Mouse (Mus musculus) left cerebral cortex, adult 8-10 months (tissue): ENCODE data around the gene Shc3. TPM values are rescaled to one million over a fixed set of nuclear protein-coding genes. Genes with fewer than 3 reads are reported as not detected.

ENCODE experiments used
- DNase-seq, 2 experiments: peaks; one replicate each; pipeline ENCODE4 v3.0.0; 2022; ENCODE audit warnings: low spot score in 2 of 2
- total RNA-seq, 4 experiments: library from RNA; stranded (reverse); gene quantifications; 2 replicates each; pipeline ENCODE4 v1.2.4; 2022

Shc3 gene
- total RNA-seq = 100 to 1,000 TPM; 153 to 205 (median 182) TPM

DNA sequence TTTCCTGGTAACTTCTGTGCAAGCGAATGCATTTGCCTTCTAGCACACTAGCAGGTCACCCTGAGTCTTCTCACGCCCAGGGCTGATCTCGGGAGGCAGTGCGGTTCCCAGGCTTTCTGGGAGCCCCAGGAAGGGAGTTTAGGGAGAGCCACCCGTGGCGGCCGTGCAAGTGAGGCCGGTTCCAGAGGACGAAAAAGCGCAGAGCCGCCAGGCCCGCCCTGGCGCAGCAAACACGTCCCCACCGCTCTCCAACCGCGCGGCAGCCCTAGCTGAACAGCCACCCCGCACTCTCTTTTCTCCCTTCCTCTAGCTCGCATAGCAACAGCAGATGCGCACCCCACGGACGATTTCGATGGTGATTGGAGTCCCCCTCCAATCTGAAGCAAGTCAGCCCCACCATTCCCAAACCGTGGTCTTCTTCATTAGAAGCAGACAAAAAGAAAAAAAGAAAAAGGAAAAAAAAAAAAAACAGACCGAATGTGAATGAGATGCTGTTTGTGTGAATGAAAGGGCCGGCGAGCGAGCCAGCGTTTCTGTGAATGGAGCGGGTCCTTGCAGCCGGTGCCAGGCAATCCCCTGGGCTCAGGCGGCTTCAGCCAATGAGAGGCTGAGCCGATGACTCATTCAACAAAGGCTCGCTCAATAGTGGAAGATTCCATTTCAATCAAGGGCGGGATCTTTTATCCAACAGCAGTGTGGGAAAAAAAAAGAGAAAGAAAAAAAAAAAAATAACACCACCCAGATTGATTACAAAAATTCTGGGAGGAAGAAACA is at the start of gene Shc3:
Gene Shc3 (minus strand): TSS at position 509 of the 774 bp plus-strand sequence.
- peak; percentile 49 to 88 for DNase-seq

DNA sequence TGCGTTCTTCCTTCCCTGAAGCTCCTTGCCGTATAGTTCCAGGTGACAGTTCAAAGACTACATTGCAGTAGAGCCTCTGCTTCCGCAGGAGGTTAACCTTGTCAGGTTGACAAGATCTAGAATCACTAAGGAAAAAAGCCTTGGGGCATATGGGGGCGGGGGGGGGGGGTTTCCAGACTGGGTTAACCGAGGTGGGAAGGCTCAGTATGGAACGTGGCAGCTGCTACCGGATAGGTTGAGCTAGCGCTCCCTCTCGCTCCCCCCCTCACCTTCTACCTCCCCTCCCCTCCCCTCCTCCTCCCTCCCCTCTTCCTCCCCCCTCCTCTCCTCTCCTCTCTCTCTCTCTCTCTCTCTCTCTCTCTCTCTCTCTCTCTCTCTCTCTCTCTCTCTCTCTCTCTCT is 49.4 kb upstream of the Shc3 start:
- DNase-seq = no peak

DNA sequence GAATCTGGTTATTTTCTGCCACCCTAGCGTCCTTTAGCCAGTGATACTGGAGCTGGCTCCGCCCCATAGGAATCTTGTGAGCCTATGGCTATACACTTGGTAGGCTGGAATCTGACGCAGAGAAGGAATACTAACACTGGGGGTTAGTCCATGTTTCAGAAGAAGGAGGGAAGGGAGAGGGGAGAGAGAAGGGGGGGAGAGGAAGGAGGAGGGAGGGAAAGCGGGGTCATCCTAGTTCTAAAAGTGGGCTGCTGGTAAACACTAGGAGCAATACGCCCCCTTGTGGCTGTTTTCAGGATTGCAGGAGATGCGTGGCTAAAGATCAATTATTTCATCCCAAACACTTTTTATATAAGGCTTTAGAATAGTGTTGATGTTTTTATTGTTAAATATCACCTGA is 48.6 kb upstream of the Shc3 start:
- DNase-seq = peak; percentile 33 to 67

DNA sequence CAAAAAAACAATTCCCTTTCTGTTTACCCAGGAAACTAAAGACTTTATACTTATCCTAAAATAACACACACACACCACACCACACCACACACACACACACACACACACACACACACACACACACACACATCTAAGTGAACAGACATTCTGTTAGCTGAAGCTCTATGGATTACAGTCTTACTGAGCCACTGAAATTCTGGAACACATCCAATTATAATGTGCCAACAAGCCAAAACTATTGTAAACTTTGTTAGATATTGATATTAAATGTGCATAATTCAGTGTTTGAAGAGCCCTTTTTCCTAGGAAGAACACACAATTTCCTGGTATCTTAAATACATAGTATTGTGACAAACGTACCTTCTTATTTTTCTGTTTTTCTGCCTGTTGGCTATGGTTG is 48.1 kb upstream of the Shc3 start:
- DNase-seq = no peak

DNA sequence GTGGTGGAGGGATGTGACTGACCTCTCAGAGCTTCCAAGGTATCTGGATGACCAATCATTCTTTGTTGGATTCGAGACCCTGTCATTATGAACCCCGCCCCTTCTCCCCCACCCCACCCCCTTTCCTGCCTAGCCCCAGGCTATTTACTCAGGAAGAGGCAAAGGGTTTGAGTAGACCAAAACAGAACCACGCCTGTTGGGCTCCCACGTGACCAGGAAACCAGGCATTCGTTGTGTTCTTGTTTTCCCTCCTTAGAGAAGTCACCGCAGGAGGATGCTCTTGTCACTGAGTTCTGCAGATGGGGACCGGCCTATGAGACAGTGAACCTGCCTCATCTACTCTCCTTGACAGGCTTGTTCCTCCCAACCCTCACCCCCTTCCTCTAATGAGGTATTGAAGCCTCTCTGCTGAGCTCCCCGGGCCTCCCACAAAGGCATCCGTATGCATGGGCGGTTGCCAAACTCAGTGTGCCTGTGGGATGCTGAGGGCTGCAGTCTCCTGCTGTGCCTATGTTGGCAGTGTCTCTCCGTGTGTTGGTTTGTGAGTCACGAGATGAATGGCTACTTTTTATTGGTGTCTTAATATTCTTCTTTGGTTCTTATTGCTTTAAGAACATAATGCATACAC is 47.3 kb upstream of the Shc3 start:
- DNase-seq = peak; percentile 46 to 90

DNA sequence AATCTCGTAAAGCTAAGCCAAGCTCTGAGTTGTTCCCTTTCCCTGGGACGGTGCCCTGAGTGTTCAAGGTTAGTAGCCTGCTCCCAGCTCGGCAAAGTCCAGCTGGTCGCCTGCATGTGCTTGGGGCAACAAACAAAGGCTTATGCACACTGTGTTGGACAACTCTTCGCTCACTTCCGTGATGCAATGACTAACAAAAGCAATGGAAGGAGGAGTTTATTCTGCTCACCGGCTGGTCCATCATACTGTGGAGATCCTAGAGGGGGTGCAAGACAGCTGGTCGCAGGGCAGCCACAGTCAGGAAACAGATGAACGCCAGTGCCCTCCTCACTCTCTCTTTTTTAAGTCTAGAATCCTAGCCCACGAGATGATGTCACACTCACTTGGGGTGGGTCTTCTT is 46.6 kb upstream of the Shc3 start:
- DNase-seq = no peak

DNA sequence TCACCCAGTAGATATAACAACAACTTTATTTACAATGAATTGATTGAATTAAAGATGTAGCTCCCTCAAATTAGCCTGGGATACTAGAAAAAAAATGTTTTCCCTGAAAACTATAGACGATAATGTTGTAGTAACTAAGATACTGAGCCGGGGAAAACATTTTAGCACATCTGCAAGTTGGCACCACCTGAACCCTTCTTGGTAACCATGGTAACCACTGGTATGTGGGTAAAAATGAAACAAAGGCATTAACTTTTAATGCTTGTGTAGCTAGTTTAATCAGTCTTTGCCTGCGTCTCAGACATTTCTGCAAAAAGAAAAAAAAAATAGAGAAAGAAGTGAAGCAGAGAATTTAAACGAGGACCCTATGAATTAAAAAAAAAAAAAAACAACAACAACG is 42.3 kb upstream of the Shc3 start:
- no peak for DNase-seq

DNA sequence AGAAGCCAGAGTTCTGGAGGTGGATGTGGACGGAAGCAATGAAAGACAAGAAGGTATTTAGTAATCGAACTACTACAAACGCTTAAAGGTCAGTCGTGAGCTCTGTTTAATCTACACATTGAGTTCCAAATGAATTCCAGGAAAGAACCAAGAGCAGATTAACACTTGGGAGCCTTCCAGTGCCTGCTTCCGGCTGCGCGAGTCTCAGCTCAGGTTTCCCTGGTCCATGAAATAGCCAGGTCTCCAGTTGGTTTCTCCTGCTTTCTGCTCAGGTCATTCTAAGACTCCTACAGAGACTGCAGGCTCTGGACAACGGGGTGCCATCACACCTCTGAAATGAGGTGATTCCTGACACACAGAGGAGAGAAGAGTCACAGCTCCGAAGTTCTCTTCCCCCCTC is 41.8 kb upstream of the Shc3 start:
- DNase-seq = no peak

DNA sequence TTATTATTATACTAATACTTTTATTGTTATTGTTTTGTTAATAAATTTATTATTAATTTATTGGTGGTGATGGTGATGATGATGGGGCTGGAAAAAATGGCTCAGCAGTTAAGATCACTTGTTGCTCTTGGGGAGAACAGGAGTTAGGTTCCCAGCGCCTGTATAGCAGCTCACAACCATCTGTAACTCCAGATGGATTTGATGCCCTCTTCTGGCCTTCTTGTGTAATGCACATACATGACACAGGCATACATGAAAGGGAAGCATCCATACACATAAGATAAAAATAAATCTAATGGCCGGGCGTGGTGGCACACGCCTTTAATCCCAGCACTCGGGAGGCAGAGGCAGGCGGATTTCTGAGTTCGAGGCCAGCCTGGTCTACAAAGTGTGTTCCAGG is 40.0 kb upstream of the Shc3 start:
- no peak for DNase-seq

DNA sequence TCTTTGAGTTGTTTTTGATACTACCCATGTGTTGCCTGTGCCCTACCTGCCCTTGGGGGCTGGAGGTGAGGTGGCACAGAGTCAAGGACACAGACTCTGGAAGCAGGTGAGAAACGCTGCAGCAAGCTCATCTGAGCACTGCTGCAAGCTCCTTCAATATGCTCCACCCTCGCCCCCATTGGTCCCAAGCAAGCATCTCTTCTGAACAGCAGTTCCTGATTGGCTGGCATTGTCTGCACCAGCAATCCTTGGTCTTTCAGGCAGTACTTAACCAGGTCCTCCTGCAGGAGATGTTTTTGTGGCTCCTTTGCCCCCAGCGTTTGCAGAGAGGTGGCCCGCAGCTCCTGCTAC is 34.6 kb upstream of the Shc3 start:
- peak; percentile 28 to 80 for DNase-seq

DNA sequence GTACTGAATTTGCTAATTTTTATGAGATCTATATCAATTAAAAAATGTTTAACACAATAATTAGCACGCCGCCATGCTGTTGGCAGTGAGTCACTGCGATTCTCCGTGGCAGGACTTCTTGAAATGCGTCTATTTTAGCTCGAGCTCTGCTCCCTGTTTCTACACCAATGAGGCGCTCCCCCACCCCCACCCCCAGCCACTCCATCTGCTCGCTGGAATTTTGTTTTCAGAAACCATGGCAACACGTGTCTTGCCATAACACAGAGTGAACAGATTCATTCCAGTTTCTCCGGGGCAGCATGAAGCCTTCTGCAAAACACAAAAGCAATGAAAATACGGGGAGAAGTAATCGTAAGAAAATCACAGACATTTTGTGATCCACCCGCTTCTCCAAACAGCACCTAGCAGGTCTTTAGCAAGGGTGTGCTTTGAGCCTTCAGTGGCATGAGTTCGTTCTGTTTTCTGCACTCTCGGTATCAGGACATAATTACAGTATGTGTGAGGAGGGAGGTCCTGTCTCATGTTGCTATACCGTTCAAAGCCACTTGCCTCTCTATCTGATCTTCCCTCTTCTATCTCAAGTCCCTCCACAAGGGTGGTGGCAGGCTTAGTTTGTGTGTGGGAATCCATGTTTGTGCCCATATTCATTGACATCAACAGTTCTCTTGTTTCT is 34.1 kb upstream of the Shc3 start:
- peak; percentile 30 to 64 for DNase-seq

DNA sequence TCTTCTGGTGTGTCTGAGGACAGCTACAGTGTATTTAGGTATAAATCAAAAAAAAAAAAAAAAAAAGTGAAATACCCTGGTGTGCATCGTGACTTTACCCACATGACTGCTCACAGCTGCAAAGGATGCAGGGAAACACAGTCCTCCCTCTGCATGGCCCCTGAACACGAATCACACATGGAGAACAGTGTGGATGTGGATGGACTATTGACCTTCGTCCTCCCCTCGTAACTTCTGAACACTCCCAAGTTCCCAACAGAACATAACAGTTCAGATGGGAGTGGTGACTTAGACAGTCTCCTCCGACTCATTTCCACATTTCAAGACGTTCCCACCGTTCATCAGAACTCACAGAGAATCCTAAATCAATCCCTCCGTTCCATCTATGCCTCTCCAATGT is 33.5 kb upstream of the Shc3 start:
- DNase-seq = no peak

DNA sequence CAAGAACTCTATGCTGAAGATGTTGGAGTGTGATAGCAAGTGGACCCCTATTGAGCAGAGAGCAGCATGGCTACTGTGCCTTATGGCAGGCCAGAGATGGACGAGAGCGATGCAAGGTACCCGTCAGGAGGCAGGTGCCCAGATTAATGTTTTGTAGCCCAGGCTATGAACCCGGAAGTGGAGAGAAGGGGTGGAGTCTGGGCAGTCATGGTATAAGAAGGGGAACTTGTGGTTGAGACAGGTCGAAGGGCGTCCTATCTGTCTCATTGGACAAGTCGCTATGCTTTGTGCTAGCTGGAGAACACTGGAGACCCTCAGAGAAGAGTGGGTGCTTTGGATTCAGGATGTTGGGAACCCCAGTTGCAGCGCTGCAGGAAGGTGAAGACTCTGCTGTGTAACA is 30.9 kb upstream of the Shc3 start:
- no peak for DNase-seq

DNA sequence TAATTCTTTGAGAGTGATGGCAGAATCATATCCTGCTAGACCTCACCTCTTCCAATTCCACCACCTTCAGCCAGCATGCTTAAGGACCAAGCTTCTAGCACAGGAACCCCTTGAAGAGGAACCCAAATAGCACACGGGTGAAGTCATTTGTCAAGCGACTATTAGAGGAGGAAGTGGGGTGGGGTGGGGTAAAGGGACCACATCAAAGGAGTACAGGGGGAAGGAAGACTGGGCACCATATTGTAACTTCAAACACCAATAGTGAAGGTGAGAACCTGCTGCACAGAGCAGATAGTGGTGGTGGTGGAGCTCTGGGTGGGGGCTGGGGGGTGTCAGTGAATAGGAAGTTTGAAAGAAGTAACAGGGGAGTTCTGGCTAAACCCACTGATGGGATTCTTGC is 28.8 kb upstream of the Shc3 start:
- DNase-seq = no peak

DNA sequence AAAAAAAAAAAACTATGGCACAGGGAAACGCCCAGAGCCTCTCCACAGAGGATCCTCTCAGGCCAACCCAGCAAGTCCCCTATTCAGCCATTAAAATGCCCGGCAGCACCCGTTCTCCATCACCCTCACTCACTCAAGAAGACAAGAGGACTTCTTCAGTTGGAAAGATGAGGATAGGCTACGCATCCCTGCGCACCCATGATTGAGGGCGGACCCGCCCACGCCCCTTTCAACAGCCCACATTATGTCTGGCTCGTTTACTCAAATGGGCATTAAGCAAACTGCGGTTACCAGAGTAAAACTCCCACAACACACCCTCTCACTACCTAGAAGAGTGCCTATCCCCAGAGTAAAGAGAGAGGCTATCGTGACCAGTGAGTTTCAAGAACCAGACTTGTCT is 26.2 kb upstream of the Shc3 start:
- peak in 1 of 2 experiments; percentile 65 for DNase-seq

DNA sequence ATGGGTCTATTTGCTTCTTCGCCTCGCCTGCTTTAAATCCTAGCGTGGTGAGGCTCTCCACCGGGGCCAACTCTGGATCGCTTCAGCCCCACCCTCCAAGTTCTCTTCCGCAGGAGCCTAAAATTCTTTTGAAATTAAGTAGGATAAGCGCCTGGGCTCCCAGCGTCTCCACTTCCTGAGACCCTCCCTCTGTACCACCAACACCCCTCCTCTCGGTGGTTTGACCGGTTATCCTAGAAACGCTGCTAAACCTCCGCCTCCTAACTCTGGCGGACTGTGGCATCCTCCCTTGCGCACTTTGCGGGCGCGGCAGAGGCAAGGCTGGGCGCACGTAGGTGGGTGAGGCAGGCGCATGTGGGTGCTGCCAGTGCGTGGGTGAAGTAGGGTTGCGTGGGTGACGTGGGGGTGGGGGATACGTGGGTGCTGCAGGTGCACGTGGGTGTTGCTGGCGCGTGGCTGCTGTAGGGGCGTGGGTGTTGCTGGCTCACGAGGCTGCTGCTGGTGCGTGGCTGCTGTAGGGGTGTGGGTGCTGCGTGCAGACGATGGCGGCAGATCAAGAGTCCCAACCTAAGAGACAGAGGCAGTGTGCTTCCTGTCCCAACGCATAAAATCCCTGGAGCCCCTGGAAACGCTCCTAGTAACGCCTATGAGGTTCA is 25.6 kb upstream of the Shc3 start:
- DNase-seq = peak; percentile 42 to 61

DNA sequence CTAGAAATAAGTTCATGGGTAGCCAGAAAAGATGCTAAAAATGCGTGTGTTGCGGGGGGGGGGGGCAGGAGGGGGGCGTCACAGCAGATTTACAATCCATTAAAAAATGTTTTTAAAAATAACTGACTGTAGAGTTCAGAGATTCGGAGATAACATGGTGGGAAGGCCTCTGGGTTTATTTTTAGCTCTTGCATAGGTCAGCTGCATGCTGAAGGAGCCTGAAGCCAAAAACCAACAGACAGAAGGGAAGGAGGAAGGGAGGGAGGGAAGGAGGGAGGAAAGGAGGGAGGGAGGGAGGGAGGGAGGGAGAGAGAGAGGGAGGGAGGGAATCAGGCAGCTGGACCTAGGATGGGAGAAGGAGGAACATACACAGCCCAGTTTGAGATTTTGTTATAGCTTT is 18.8 kb upstream of the Shc3 start:
- DNase-seq = no peak

DNA sequence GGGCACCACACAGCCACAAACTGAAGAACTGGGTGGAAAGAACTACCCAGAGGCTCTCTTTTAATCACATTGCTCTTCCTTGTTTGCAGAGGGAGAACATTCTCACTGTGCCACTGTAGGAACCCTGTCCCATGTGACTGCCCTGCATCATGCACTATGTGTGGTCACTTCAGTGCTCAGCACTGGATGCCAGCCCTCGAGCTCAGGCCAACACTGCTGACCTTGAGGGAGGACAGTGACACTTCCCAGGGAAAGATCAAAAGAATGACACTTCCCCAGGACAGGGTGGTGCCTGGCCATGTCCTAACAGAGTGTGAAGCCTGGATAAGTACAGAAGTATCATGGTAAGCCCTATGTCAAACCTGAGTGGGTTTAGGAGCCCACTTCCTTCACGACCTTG is 13.0 kb upstream of the Shc3 start:
- no peak for DNase-seq

DNA sequence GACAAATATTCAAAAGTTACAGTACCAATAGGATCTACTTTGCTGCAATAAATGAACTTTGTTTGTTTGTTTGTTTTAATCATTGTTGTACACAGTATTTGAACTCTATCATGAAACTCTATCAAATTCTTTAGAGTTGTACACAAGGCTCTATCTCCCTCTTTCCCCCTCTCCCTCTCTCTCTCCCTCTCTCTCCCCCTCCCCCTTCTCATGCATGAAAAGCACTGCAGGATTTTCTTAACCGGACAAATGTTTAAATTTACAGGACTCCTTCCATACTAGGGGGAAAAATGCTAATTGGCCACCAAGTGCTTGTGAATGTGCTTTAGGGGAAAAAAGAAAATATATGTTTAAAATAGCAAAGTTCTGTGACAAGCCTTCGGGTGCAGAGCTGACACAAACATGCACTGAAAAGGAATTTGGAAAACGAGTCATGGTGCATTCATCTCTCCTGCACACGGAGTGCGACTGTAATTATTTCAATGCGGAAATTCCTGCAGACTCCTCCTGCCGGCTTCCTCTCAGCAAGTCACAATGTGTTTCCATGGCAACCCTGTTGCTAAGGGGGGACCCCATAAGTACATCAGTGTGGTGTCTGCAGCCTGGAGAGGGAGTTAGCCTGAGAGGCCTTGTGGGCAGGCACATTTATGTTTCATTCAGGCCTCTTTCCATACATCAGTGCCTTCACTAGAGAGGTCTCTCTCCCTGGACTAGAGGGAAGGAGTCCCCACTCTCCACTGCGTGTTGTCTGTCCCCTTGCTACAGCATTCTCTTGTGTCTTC is 11.2 kb upstream of the Shc3 start:
- DNase-seq = peak in 1 of 2 experiments; percentile 72

DNA sequence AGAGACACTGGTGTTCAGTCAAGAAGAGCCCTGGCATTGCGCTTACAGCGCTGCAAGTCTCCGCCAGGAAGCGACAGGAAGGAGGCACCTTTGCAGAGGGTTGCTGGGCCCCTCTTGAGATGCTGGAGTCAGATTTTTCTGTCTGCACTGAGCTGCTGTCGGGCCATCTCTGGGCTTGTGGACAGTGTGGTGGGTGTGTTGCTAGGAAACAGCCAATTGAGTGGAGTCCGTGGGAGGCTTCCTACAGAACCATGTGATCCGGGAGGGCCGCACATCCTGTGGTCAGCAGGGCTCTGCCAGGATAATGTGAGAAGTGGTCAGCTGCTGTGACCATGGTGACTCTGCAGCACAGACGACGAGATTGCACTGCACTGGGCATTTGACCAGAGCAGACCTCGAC is 4.6 kb upstream of the Shc3 start:
- DNase-seq = peak in 1 of 2 experiments; percentile 86

DNA sequence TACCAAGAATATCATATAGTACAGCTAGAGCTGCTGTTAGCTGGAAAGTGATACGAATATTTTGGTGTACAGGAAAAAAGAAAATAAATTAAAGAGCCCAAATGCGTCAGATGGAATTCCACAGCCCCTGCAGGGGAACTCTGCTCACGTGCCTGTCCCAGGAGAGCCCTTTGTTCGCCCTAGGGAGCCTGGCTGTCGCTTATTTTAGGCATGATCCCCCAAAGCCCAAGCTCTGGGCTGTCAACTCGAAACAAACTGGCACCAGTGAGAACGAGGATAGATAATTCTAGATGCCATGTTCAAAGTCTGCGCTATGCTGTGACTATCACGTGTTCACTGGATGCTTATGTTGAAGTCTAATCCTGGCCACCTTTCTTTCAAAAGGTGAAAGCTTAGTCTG is 892 bp upstream of the Shc3 start:
- DNase-seq = no peak
